Mouse (Mus musculus) inflammation-experienced regulatory T-cells, adult 6 months (primary cell): ENCODE data around the gene Wwc1. TPM values are rescaled to one million over a fixed set of nuclear protein-coding genes. Genes with fewer than 3 reads are reported as not detected.
"Not testable (repeated sequence)": the region's sequence is repeated elsewhere in the genome, so short reads cannot be mapped to it uniquely, and the experiment has no call there.

ENCODE experiments used
- ATAC-seq: one replicate; pipeline ENCODE4 v1.8.0; 2017
- polyA plus RNA-seq, 3 experiments: library from polyadenylated mRNA; unstranded; fragments of 100-300 nt; shearing (Covaris generic); gene quantifications; one replicate each; pipeline ENCODE4 v1.2.1; 2017

The Wwc1 gene
- polyA plus RNA-seq, 3 experiments from 2014 or later: 0.12 to 0.17 TPM; not detected in 1

- ATAC-seq: peak; percentile 97
Observed at GRCm38 (mm10) chr11:35834022-35834760, 146.1 kb downstream of the Wwc1 start, which contains the start of gene Rars. Rars (minus strand) TSS chr11:35834506.

GRCm38 (mm10) chr11:35833270-35833669, 147.1 kb downstream of the Wwc1 start:
- ATAC-seq: no peak

- ATAC-seq: no peak
Observed at GRCm38 (mm10) chr11:35832139-35832538, 148.2 kb downstream of the Wwc1 start.

- no peak for ATAC-seq
Observed at GRCm38 (mm10) chr11:35827714-35828113, 152.6 kb downstream of the Wwc1 start.

GRCm38 (mm10) chr11:35816316-35816715, 164.0 kb downstream of the Wwc1 start:
- no peak for ATAC-seq

- ATAC-seq: no peak
Observed at GRCm38 (mm10) chr11:35811458-35811857, 168.9 kb downstream of the Wwc1 start.

GRCm38 (mm10) chr11:35801332-35801731, 179.0 kb downstream of the Wwc1 start:
- ATAC-seq: no peak

- no peak for ATAC-seq
Observed at GRCm38 (mm10) chr11:35798874-35799273, 181.5 kb downstream of the Wwc1 start, which contains the start of gene Fbll1. Fbll1 (minus strand) TSS chr11:35798884.

- ATAC-seq: no peak
Observed at GRCm38 (mm10) chr11:35798495-35798820, 181.9 kb downstream of the Wwc1 start.

GRCm38 (mm10) chr11:35797751-35798494, 182.4 kb downstream of the Wwc1 start:
- no peak for ATAC-seq

GRCm38 (mm10) chr11:35792800-35793199, 187.5 kb downstream of the Wwc1 start:
- ATAC-seq: not testable (repeated sequence)

GRCm38 (mm10) chr11:35788443-35788842, 191.9 kb downstream of the Wwc1 start:
- ATAC-seq: no peak

Other genes starting within 250 kb of the Wwc1 start
- 1 to 10 TPM; 7.0 to 7.9 (median 7.5) TPM for gene Pank3, start 211.0 kb downstream of the Wwc1 start, polyA plus RNA-seq
- gene Fbll1, start 181.6 kb downstream of the Wwc1 start, polyA plus RNA-seq: not detected
- gene Rars, start 146.0 kb downstream of the Wwc1 start, polyA plus RNA-seq: 10 to 100 TPM; 66.5 to 81.2 (median 71.4) TPM